Mouse (Mus musculus) cortical plate, adult 2 months (tissue): ENCODE results near the gene Slc38a8. TPM values are rescaled to one million over a fixed set of nuclear protein-coding genes. Genes with fewer than 3 reads are reported as not detected.

ENCODE experiments used
- H3K27ac ChIP-seq: fragments of 200-500 bp; 2 replicates; pipeline ENCODE4 v1.5.1; 2012; ENCODE audit warnings: low read length, control low read depth, inconsistent platforms; ENCODE audit not compliant: insufficient read depth
- H3K4me1 ChIP-seq: fragments of 200-500 bp; 2 replicates; pipeline ENCODE4 v1.6.1; 2011; ENCODE audit warnings: low read length; ENCODE audit not compliant: control insufficient read depth, insufficient read depth
- H3K4me3 ChIP-seq: fragments of 200-500 bp; 2 replicates; pipeline ENCODE4 v1.5.1; 2011; ENCODE audit warnings: mild to moderate bottlenecking, low read length, control low read depth; ENCODE audit not compliant: insufficient read depth
- CTCF ChIP-seq: fragments of 200-500 bp; IDR thresholded peaks from 2 replicates; pipeline ENCODE4 v1.5.1; 2011; ENCODE audit warnings: mild to moderate bottlenecking, control low read depth, low read length; ENCODE audit not compliant: insufficient read depth; ENCODE audit errors: extremely low read depth
- POLR2A ChIP-seq: fragments of 200-500 bp; IDR thresholded peaks from 2 replicates; pipeline ENCODE4 v1.6.1; 2011; ENCODE audit warnings: mild to moderate bottlenecking, low read length, control low read depth; ENCODE audit not compliant: insufficient read depth; ENCODE audit errors: extremely low read depth
- polyA plus RNA-seq: library from polyadenylated mRNA; depleted of rRNA; stranded (reverse); fragments of >200 nt; gene quantifications from 2 replicates; pipeline ENCODE4 v1.2.3, GENCODE M21; 2012

Slc38a8 gene
- polyA plus RNA-seq, 1 experiment: 0.23 TPM

- Histone ChIP-seq H3K4me3 (no peak overlapping the region), H3K4me1 (peaks cover 2% of the 10 kb centered on the region; the same call in 1 of the 2 replicates), H3K27ac (no peak overlapping the region)
- TF ChIP-seq CTCF: peak; percentile 64
- no peak for TF ChIP-seq POLR2A
Measured at GRCm38 (mm10) chr8:119496848-119497247, 4.7 kb downstream of the Slc38a8 start.

- Histone ChIP-seq H3K27ac (no peak overlapping the region), H3K4me1 (no peaks in the 10 kb centered on the region), H3K4me3 (no peak overlapping the region)
- TF ChIP-seq POLR2A: no peak
- no peak for TF ChIP-seq CTCF
Measured at GRCm38 (mm10) chr8:119487093-119487492, 14.4 kb downstream of the Slc38a8 start.

DNA sequence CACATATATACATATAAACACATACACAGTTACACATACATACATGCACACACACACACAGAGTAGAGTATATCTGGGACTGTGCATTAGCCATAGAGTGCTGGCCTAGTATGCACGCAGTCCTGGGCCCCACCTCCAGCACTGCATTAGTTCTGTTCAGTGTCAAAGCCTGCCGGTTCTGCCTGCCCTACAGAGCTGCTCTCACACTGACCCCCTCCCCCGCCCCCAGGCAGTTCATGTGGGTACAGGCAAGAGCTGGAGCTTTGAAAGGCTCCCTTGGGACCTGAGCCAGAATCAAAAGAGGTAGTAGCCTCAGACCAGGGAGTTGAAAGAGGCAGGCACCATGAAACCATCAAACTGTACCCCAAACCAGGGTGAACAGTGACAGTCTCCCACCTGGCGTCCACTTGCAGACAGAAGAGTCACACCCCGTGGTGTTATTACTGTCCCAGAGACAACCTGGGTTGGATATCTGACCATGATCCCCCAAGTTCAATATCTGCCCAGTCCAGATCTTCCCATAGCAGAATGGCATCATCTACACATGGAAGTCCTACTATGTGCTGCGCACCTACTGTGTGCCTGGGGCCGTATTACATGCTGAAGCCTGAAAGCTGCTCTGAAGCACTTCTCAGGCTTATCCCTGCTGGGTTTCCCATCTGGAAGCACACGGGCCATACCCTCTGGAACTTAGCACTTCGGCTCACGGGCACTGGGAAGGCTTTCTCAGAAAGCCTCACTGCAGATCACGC, 17.2 kb downstream of the Slc38a8 start:
- TF ChIP-seq POLR2A: no peak
- no peak for TF ChIP-seq CTCF
- Histone ChIP-seq H3K27ac (no peak overlapping the region), H3K4me1 (no peaks in the 10 kb centered on the region), H3K4me3 (no peak overlapping the region)

DNA sequence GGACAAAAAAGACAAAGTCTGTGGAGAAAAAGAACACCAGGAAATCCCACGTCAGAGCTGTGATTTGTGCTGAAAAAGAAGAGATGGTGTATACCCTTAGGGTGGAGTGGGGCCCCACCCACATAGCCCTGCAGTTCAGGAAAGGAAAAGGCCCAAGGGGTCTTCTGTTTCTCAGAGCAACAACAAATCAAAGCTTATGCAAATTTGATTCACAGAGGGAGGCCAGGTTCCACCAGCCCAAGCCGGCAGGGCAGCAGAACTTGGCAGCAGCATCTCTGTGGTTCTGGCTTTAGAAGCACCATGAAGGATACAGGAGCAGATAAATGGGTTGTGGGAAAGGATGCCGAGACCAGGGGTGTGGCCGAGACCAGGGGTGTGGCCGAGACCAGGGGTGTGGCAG, 22.8 kb downstream of the Slc38a8 start:
- H3K4me1 ChIP-seq: peaks cover 1% of the 10 kb centered on the region; the same call in 1 of the 2 replicates
- TF ChIP-seq CTCF: no peak
- TF ChIP-seq POLR2A: no peak
- no peak overlapping the region for H3K4me3 ChIP-seq
- no peak overlapping the region for H3K27ac ChIP-seq

DNA sequence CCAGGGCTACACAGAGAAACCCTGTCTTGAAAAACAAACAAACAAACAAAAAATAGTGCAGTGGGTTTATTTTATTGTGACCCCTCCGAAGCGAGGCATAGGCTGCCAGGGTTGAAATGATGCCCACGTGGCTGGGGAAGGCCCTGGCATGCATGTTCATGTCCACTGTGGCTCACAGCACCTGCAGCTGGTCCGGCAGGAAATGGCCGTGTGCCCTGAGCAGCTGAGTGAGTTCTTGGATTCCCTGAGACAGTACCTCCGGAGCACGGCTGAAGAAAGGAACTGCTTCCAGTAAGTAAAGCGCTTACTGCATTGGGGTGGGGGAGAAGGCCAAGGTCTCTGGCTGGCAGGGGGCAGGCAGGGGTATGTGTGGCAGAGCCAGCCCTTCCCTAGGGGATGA, 33.4 kb downstream of the Slc38a8 start:
- no peaks in the 10 kb centered on the region for H3K4me1 ChIP-seq
- no peak overlapping the region for H3K4me3 ChIP-seq
- H3K27ac ChIP-seq: no peak overlapping the region
- TF ChIP-seq POLR2A (no peak), CTCF (no peak)

DNA sequence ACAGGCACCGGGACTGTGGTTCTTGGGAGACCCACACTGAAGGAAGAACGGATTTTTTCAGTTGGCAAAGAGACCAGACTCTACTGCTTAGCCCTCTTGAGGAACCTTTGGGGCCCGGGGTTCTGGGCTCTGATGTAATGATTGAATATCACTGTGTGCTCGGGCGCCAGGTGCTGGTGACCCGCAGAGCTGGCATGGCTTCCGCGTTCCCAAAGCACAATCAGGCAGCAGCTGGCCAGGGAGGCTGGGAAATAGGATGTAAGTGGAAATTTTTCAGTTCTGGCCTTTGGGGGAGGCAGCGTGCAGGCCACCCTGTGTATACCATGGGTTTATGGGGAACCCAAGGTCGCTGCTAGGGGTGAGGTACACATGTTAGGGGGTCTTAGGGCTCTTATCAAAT, 34.7 kb downstream of the Slc38a8 start:
- Histone ChIP-seq H3K27ac (no peak overlapping the region), H3K4me1 (no peaks in the 10 kb centered on the region), H3K4me3 (no peak overlapping the region)
- TF ChIP-seq POLR2A (no peak), CTCF (no peak)

DNA sequence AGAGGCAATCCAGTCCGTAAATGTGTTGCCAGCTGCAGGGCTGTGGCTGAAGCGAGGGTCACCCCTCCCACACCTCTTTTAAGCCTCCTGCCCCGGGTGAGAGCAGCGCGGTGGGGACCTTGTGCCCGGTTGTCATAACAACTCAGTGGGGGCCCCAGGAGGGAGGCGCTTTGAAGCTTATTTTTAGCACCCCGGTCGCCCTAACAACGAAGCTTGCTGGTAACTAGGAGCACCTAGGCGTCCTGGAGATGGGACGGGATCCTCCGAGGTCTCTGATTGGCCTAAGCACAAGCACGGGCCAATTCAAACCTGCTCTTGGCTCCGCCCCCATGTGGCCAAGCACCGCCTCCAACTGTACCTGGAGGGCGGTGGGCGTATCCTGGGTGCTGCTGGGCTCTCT, 35.4 kb downstream of the Slc38a8 start:
- H3K27ac ChIP-seq: no peak overlapping the region
- H3K4me3 ChIP-seq: no peak overlapping the region

GRCm38 (mm10) chr8:119463709-119464108, 37.8 kb downstream of the Slc38a8 start:
- Histone ChIP-seq H3K27ac (no peak overlapping the region), H3K4me3 (no peak overlapping the region), H3K4me1 (no peaks in the 10 kb centered on the region)
- no peak for TF ChIP-seq CTCF
- TF ChIP-seq POLR2A: no peak

More for the DNA sequence above, 35.4 kb downstream of the Slc38a8 start:
- TF ChIP-seq POLR2A: no peak
- no peak for TF ChIP-seq CTCF
- no peaks in the 10 kb centered on the region for H3K4me1 ChIP-seq

GRCm38 (mm10) chr8:119461356-119461755, 40.1 kb downstream of the Slc38a8 start:
- Histone ChIP-seq H3K4me3 (no peak overlapping the region), H3K27ac (no peak overlapping the region), H3K4me1 (no peaks in the 10 kb centered on the region)
- TF ChIP-seq POLR2A (no peak), CTCF (no peak)

DNA sequence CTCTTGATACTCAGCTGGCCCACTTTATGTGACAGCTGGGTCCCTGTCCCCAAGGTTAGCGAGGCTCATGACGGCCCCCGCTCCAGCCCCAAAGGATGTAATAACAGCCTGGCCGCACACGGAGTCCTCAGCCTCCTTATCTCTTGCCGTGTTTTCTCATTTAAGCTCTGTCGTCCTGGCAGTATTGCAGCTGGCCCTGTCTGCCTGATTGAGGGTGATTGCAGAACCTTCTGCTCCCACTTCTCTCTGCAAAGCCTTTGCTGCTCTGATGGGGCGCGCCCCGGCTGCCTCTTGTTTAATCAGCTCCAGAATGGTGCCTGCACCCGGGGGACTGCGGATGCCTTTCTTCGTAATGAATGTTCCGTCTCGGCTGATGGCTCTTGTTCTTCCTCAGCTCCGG, 41.8 kb downstream of the Slc38a8 start:
- no peak overlapping the region for H3K4me3 ChIP-seq
- H3K27ac ChIP-seq: no peak overlapping the region
- TF ChIP-seq POLR2A (no peak), CTCF (no peak)
- H3K4me1 ChIP-seq: no peaks in the 10 kb centered on the region
